Mouse (Mus musculus) left cerebral cortex, postnatal 4 days (tissue): ENCODE data around the gene Dus2. TPM values are rescaled to one million over a fixed set of nuclear protein-coding genes. Genes with fewer than 3 reads are reported as not detected.

Source experiments
- DNase-seq: peaks from one replicate; pipeline ENCODE4 v3.0.0-alpha.2; 2022
- intact Hi-C: fragments of 180-260 bp; cut with DNase I; formaldehyde crosslinking; loops from one replicate; pipeline ENCODE4 v1.15.1; 2025
- total RNA-seq, 2 experiments: library from RNA; stranded (reverse); gene quantifications; 2 replicates each; pipeline ENCODE4 v1.2.3; 2021

Dus2 gene
- total RNA-seq, result 10 to 100 TPM; 19.6 to 23.8 TPM

GRCm38 (mm10) chr8:105990856-105991387, at the start of gene Dus2:
Dus2 (plus strand) TSS chr8:105991337.
- peak; percentile 86 for DNase-seq
- intact Hi-C loops, result no loop called here

DNA sequence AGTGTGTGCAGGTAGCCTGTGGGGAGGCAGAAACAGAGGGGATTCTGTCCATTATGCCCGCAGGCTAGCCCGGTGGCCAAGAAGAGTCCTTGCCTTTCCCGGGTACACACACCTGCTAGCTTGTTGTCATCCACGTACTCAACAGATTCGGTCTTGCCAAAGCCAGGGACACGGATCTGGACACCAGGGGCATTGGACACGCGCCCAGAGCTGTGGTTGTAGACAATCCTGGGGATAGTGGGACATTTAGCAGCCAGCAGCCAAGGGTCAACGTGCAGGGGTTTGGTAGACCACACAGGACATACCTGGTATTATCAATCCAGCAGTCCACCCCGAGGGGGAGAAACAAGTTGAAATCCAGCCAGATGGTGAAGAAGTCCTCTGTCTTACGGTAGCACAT, 49.1 kb upstream of the Dus2 start:
- intact Hi-C loops, result no loop called here
- no peak for DNase-seq

GRCm38 (mm10) chr8:105942542-105942941, 48.6 kb upstream of the Dus2 start:
- intact Hi-C loops, result no loop called here
- DNase-seq, result no peak

DNA sequence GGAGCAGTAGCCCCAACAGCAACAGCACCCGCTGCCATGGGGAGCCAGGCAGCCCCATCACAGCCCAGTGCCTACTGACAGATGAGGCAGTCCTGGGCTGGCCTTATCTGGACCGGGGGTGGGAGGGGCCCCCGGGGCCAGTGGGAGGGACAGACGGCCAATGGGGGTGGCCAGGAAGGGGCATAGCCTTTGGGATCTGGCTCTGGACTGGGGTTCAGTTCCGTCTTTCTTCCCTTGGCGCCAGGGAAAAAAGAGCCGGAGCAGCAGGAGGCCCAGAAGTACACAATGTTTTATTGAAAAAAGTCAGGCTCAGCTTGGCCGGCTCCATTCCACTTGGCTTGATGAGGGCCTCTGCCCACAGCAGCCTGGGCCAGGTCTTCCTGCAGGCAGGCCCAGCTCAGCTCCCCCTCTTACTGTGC, 47.8 kb upstream of the Dus2 start, which contains the start of gene Lcat:
Gene Lcat, minus strand, starts transcription at position 62 of the 419 bp plus-strand sequence.
- intact Hi-C loops, result no loop called here
- DNase-seq, result peak; percentile 61

DNA sequence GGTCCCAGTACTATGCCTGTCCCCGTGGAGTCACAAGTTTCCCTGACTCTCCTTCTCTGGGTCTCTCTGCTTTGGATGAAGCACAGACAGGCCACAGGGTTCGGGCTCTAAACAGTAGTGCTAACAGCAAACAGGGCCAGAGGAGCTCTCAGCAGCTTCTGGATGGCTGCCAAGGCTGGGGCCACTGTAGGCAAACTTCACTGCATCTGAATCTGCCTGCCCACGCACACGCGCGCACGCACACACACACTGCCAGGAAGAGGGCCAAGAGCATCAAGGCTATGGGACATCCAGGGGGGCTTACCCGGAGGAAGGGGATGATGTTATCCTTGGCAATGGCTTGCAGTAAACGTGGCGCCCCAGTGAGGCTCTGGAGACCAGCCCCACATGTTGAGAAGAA, 41.8 kb upstream of the Dus2 start:
- DNase-seq, result peak; percentile 76
- intact Hi-C loops, result no loop called here

GRCm38 (mm10) chr8:105951057-105951659, 40.0 kb upstream of the Dus2 start:
- intact Hi-C loops, result no loop called here
- DNase-seq, result peak; percentile 74

DNA sequence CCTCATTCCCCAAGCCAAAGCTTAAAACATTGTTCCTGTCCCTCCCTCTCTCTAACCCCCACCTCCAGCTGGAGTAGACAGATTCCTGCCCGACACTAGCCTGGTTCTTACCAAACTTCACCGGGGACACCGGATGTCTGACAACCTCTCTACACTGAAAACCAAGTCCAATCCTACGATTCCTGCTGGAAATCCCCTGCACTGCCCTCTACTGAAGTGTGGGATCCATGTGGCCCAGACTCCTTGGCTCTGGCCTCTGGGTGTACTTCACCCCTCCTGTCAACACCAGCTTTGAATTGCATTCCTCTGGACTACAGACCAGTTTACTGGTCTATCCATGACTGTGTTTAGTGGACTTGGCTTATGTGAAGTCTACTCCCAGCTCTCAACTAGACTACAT, 34.6 kb upstream of the Dus2 start:
- DNase-seq, result no peak
- intact Hi-C loops, result no loop called here

DNA sequence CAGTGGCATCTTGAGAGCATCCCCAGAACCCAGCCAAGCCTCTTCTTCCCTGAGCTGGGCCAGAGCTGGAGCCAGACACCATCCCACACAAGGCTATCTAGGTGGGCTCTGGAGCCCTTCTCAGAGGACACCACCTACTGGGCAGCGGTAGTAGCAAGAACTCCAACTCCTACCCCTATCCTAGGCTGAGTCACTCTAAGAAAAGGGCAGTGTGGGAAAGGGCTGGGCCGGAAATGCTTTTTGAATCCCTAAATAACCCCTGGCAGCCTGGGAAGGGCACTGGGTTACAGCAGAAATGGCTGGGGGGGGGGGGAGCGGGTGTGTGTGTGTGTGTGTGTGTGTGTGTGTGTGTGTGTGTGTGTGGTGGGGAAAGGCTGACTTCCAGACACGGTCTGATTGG, 33.3 kb upstream of the Dus2 start:
- intact Hi-C loops, result no loop called here
- no peak for DNase-seq

- intact Hi-C loops, result no loop called here
- peak; percentile 76 for DNase-seq
These were observed 31.8 kb upstream of the Dus2 start for GRCm38 (mm10) chr8:105959350-105959749.

- DNase-seq, result no peak
- intact Hi-C loops, result no loop called here
These were observed 30.0 kb upstream of the Dus2 start for GRCm38 (mm10) chr8:105961101-105961500.

- DNase-seq, result no peak
- intact Hi-C loops, result no loop called here
These were observed 29.6 kb upstream of the Dus2 start for GRCm38 (mm10) chr8:105961536-105961935.

GRCm38 (mm10) chr8:105964506-105965265, 26.5 kb upstream of the Dus2 start:
- DNase-seq, result no peak
- intact Hi-C loops, result no loop called here

DNA sequence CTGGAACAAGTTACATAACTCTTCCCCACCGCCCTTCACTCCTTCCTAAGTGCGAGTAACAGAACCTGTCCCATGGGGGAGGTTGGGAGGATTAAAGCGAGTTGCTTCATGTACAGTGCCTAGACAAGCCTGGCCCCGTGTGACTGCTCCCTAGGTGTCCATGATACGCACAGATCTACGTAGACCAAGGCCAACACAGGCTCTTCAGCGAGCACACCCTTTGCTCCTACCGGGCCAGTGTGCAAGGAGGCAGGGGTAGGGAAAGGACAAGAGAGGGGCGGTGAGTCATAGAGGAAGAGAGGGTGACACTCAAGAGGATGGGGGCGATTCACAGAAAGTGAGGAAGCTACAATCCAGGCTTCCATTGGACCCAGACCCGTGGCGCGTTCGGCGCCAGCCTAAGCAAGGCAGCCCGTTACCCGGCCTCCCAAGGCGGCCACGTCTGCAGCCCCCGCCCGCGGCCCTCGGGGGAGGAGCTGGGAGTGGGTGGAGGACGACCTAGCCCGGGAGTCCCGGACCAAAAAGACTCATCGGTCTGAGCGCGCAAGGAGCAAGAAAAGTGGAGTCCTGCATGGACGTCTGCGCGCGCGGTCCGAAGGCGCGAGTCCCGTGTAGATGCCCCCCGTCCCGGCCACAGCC, 25.8 kb upstream of the Dus2 start:
- intact Hi-C loops, result no loop called here
- DNase-seq, result peak; percentile 42

DNA sequence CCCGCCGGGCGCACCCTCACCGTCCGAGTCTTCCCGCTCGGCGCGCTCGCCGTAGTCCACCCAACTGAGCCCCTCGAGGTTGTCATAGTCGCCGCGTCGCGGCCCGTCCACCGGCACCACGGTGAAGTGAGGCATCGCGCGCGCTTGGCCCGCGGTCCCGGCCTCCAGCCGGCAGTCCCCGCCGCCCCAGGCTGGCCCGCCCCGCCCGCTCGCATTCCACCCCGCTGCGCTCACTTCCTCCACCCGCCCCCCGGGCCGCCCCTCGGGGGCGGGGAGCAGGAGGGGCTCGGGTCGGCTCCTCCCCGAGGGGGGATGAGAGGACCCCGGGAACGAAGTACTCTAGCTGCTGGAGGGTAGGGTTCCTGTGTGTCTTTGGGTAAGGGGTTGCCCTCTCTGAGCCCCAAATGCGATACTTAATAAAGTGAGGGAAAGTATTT, 25.2 kb upstream of the Dus2 start, which contains the start of gene Slc12a4:
Gene Slc12a4, minus strand, starts transcription at position 193 of the 437 bp plus-strand sequence.
- peak; percentile 72 for DNase-seq
- intact Hi-C loops, result no loop called here

- peak; percentile 49 for DNase-seq
- intact Hi-C loops, result no loop called here
These were observed 24.3 kb upstream of the Dus2 start for GRCm38 (mm10) chr8:105966692-105967311.

- intact Hi-C loops, result no loop called here
- no peak for DNase-seq
These were observed 21.8 kb upstream of the Dus2 start for GRCm38 (mm10) chr8:105969367-105969766.

GRCm38 (mm10) chr8:105971019-105971720, 20.0 kb upstream of the Dus2 start:
- no peak for DNase-seq
- intact Hi-C loops, result no loop called here

DNA sequence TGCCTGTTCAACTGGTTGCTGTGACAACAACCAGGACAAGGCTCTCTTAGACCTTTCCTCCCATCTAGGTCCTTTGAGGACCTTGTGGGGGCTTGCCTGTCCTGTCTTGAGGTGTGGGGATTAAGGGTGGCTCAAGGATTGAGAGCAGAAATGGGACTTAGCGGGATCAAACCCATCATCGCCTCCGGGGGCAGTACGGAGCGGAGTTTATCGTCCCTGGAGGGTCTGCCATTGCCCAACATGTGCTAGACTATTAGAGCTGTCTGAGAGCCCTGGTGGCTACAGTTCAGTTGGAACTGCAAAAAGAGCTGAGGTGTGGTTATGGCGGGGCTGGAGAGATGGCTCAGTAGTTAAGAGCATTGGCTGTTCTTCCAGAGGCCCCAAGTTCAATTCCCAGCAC, 15.8 kb upstream of the Dus2 start:
- no peak for DNase-seq
- intact Hi-C loops, result no loop called here

DNA sequence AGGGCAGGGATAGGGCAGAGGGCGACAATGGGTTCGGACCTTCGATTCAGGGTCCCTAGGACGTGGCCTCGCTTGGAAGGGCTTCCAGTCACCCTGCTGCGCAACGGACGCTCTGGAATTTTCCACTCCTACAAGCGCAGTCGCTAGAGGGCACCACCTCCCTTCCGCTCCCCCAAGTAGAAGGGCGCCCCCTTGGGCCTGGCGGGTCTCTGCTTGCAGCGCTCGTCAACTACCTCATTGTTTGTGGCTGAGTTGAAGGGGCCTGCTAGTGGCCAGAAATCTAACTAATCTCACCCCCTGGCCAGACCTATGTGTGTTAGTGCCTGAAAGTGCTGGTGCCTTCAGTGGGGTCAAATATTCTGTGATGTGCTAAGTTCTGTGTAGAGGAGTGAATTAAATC, 11.8 kb upstream of the Dus2 start, which contains the start of gene Dpep3:
Gene Dpep3, minus strand, starts transcription at position 105 of the 400 bp plus-strand sequence.
- no peak for DNase-seq
- intact Hi-C loops, result no loop called here

DNA sequence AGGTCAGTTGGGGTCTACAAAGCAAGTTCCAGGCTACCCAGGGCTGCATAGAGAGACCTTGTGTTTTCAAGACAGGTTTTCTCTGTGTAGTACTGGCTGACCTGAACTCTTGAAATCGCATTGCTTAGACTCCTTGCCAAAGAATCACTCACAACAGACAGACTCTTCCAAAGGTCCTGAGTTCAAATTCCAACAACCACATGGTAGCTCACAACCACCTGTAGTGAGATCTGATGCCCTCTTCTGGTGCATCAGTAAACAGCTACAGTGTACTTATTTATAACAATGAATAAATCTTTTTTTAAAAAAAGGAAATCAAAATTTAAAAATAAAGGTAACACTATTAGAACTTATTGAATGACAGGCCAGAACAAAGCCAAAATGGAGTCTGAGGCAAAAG, 10.0 kb upstream of the Dus2 start:
- intact Hi-C loops, result no loop called here
- no peak for DNase-seq
